Mouse (Mus musculus) inflammation-experienced regulatory T-cells (primary cell): ENCODE measurements around the gene F12. TPM values are rescaled to one million over a fixed set of nuclear protein-coding genes. Genes with fewer than 3 reads are reported as not detected.

Experiments used
- polyA plus RNA-seq, 2 experiments: library from polyadenylated mRNA; unstranded; fragments of 100-300 nt; shearing (Covaris generic); gene quantifications; one replicate each; pipeline ENCODE4 v1.2.1; 2017

The F12 gene
- not detected for polyA plus RNA-seq

DNA sequence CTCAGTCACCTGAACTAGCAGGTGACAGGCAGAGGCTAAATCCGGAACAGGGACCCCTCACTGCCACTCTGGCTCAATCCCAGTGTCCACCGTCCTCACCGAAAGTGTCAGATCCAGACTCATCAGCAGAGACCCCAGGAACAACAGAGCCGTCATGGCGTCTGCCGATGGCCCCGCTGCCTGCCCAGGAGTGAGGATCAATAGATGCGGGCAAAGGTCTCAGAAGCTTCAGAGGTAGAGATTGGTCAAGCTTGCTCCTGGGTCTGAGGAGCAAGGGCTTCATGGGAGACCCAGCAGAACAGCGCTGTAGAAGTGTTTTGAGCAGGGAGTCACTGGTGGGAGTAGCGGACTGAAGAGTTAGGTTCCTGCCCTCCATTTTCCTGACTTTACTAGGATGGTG is at the start of gene F12:
TSS of gene F12 (minus strand) at position 181 of the 400 bp plus-strand sequence.

DNA sequence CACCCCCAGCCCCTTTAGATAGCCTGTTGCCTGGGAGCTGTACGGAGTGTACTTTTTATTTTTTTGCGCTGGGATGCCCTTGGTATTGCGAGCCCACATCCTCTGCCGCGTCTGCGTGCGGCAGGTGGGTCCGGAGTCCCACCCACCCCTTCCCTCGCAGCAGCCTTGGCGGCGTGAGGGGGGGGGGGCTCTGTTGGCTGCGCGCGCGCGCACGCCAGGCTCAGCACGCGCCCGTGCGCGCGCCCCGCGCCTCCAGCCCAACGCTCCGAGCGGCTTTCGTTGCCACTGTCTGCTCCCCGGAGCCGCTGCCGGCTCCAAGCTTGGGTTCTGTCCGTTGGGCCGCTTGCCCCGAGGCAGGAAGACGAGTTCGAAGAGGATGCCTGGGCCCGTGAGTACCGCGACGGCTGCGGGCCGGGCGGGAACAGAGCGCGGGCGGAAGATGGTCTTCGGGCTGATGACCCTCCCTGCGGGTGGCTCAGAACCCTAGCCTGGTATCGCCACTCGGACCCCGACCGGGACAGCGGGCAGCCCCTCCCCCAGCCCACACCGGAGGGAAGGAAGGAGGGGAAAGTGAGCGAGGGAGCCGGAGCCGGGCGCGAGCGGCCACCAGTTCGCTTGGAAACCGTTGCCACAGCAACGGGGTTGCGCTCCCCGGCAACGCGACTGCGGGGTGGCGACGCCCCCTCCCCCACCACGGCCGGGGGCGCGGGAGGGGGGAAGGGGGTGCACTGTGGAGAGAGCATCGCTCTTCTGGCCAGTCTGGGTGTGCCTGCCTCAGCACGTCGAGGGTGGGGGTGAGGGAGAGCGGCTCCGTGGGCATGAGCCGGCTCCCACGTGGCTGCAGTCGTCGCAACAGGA is 37.7 kb upstream of the F12 start, which contains the start of gene Prr7:
TSS of gene Prr7 (plus strand) at position 241 of the 858 bp plus-strand sequence.

GRCm38 (mm10) chr13:55444937-55445315 is 18.3 kb upstream of the F12 start, which contains the start of gene Grk6:
Gene Grk6, plus strand, starts transcription at chr13:55445072.

DNA sequence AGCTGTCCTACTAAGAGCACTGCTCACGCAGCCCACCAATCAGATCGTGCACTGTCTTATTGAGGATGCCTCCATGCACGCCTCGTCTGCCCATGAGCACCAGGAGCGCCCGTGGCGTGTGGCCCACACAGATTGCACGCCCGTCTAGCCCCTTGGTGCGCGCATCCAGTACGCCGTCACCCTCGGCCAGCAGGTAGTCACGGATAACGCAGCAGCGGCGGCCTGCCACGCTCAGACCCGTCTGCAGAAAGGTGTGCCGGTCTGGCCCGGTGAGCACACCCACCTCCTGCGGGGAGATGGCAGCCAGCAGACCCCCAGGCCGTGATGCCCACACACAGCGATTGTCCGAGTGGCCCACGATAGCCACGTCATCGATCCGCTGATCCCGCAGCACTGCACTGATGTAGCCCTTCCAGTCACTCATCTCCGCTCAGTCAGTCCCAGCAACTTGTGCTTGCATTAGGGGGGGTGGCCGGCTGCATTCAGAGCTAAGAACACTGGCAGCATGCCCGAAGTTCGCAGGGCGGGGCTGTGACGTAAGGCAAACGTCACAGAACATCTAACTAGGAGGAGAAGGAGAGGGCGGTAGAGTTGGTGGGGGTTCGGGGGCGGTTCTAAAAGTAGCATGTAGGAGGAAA is 11.7 kb downstream of the F12 start, which contains the start of gene Pfn3:
TSS of gene Pfn3 (minus strand) at position 490 of the 638 bp plus-strand sequence.

DNA sequence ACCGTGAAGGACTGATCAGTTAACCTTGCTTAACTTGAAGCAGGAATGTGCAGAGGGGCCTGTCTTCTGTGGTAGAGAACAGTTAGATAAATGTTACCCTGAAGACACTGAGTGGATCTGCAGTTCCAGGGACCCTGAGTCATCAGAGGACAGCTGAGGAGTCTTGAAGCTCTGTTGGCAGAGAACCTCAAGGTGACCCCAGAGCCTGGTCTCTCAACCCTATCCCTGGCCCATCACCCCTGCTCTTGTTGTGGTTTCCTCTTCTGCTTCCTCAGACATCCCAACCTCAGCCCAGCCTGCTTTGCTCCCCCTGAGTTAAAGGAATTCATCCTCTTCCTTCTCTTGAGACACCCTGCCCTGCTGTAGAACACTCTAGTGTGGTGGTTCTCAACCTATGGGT is 28.5 kb downstream of the F12 start, which contains the start of gene Slc34a1:
TSS of gene Slc34a1 (plus strand) at position 100 of the 400 bp plus-strand sequence.

DNA sequence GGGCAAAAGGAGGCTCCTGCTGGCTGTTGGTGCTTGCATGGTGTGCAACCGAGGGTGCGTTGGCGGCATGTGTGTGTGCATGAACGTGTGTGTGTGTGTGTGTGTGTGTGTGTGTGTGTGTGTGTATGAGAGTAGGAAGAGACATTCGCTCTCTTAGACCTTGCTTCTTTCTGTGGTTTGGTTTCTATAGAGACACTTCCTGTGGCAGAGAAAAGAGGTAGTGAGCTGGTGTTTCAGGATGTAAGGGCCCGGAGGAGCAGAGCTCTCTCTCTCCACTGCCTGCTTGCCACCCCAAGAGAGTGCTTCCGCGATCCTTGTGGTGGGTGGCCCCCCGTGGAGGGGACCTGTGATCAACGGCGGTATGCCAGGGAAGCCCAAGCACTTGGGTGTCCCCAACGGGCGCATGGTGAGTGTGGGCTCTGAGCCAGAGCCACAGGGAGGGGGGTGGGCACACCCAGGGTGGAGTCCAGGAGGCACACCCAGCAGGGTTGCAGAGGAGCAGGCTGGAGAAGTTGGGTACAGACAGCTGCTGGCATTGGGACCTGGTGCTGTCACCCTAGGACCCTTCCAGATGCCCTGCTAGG is 57.0 kb downstream of the F12 start, which contains the start of gene Rgs14:
TSS of gene Rgs14 (plus strand) at position 202 of the 584 bp plus-strand sequence.

Other genes starting within 250 kb of the F12 start
- 10 to 100 TPM; 61.8 to 69.0 TPM for gene Nsd1, start 217.0 kb downstream of the F12 start, polyA plus RNA-seq
- 100 to 1,000 TPM; 286 to 289 TPM for gene Prelid1, start 106.3 kb downstream of the F12 start, polyA plus RNA-seq
- 100 to 1,000 TPM; 157 to 162 TPM for gene Rab24, start 104.8 kb downstream of the F12 start, polyA plus RNA-seq
- gene Mxd3, start 97.0 kb downstream of the F12 start, polyA plus RNA-seq = 1 to 10 TPM in 1 of 2 experiments, under 1 TPM in 1; 0.51 to 1.2 TPM
- 100 to 1,000 TPM; 138 to 149 TPM for gene Lman2, start 64.0 kb downstream of the F12 start, polyA plus RNA-seq
- 100 to 1,000 TPM; 144 to 172 TPM for gene Rgs14, start 57.1 kb downstream of the F12 start, polyA plus RNA-seq
- gene Slc34a1, start 28.6 kb downstream of the F12 start, polyA plus RNA-seq = under 1 TPM; 0.05 to 0.13 TPM
- gene Pfn3, start 11.6 kb downstream of the F12 start, polyA plus RNA-seq = not detected
- 100 to 1,000 TPM; 281 to 356 TPM for gene Grk6, start 18.3 kb upstream of the F12 start, polyA plus RNA-seq
- 1 to 10 TPM; 1.7 to 2.1 TPM for gene Prr7, start 37.5 kb upstream of the F12 start, polyA plus RNA-seq
- gene Dbn1, start 61.3 kb upstream of the F12 start, polyA plus RNA-seq = not detected
- gene Pdlim7, start 86.9 kb upstream of the F12 start, polyA plus RNA-seq = 10 to 100 TPM; 14.8 to 15.1 TPM
- 1 to 10 TPM; 2.4 to 8.6 TPM for gene Dok3, start 102.5 kb upstream of the F12 start, polyA plus RNA-seq
- 10 to 100 TPM; 78.5 to 92.3 TPM for gene Ddx41, start 109.9 kb upstream of the F12 start, polyA plus RNA-seq
- 10 to 100 TPM; 53.3 to 66.9 TPM for gene Fam193b, start 144.3 kb upstream of the F12 start, polyA plus RNA-seq
- 100 to 1,000 TPM; 266 to 288 TPM for gene Tmed9, start 146.9 kb upstream of the F12 start, polyA plus RNA-seq
- gene B4galt7, start 173.1 kb upstream of the F12 start, polyA plus RNA-seq = 10 to 100 TPM; 37.2 to 52.2 TPM
- gene Caml, start 196.2 kb upstream of the F12 start, polyA plus RNA-seq = 10 to 100 TPM; 32.7 to 40.6 TPM
- gene Ddx46, start 208.2 kb upstream of the F12 start, polyA plus RNA-seq = 10 to 100 TPM; 60.5 to 74.3 TPM